Mouse (Mus musculus): Measurements from ENCODE around the gene Abi2. TPM values are rescaled to one million over a fixed set of nuclear protein-coding genes. Genes with fewer than 3 reads are reported as not detected.
"Not testable (repeated sequence)": the region's sequence is repeated elsewhere in the genome, so short reads cannot be mapped to it uniquely, and the experiment has no call there.

Gene Abi2
- total RNA-seq (2022): 100 to 1,000 TPM; 330 to 363 (median 340) TPM

- peak; percentile 87 for DNase-seq (ENCODE audit: low spot score in 2 of 2)
Measured at GRCm38 (mm10) chr1:60409168-60409828, at the start of gene Abi2. Gene Abi2 (plus strand): TSS chr1:60409619.

GRCm38 (mm10) chr1:60361626-60362025, 47.8 kb upstream of the Abi2 start:
- DNase-seq (ENCODE audit: low spot score in 2 of 2): no peak

- no peak for DNase-seq (ENCODE audit: low spot score in 2 of 2)
Measured at GRCm38 (mm10) chr1:60376556-60376955, 32.9 kb upstream of the Abi2 start.

GRCm38 (mm10) chr1:60381910-60382309, 27.5 kb upstream of the Abi2 start:
- DNase-seq (ENCODE audit: low spot score in 2 of 2): no peak

GRCm38 (mm10) chr1:60404848-60405247, 4.6 kb upstream of the Abi2 start:
- DNase-seq (ENCODE audit: low spot score in 2 of 2): no peak

- DNase-seq (ENCODE audit: low spot score in 2 of 2): no peak
Measured at GRCm38 (mm10) chr1:60408501-60409167, 785 bp upstream of the Abi2 start.

- DNase-seq (ENCODE audit: low spot score in 2 of 2): peak; percentile 36 to 46
Measured at GRCm38 (mm10) chr1:60409928-60410817, 754 bp downstream of the Abi2 start.

- no peak for DNase-seq (ENCODE audit: low spot score in 2 of 2)
Measured at GRCm38 (mm10) chr1:60416724-60417123, 7.3 kb downstream of the Abi2 start.

GRCm38 (mm10) chr1:60423882-60424281, 14.5 kb downstream of the Abi2 start:
- no peak for DNase-seq (ENCODE audit: low spot score in 2 of 2)

GRCm38 (mm10) chr1:60428341-60428740, 18.9 kb downstream of the Abi2 start:
- no peak for DNase-seq (ENCODE audit: low spot score in 2 of 2)

GRCm38 (mm10) chr1:60428932-60429331, 19.5 kb downstream of the Abi2 start:
- DNase-seq (ENCODE audit: low spot score in 2 of 2): no peak

GRCm38 (mm10) chr1:60431531-60431930, 22.1 kb downstream of the Abi2 start:
- no peak for DNase-seq (ENCODE audit: low spot score in 2 of 2)

- no peak for DNase-seq (ENCODE audit: low spot score in 2 of 2)
Measured at GRCm38 (mm10) chr1:60432497-60432896, 23.1 kb downstream of the Abi2 start.

- not testable (repeated sequence) for DNase-seq (ENCODE audit: low spot score in 2 of 2)
Measured at GRCm38 (mm10) chr1:60441438-60441837, 32.0 kb downstream of the Abi2 start.

- DNase-seq (ENCODE audit: low spot score in 2 of 2): no peak
Measured at GRCm38 (mm10) chr1:60447067-60447466, 37.6 kb downstream of the Abi2 start.

GRCm38 (mm10) chr1:60449896-60450295, 40.5 kb downstream of the Abi2 start:
- DNase-seq (ENCODE audit: low spot score in 2 of 2): no peak

GRCm38 (mm10) chr1:60460623-60461022, 51.2 kb downstream of the Abi2 start:
- DNase-seq (ENCODE audit: low spot score in 2 of 2): no peak

GRCm38 (mm10) chr1:60469491-60469890, 60.1 kb downstream of the Abi2 start:
- no peak for DNase-seq (ENCODE audit: low spot score in 2 of 2)

- DNase-seq (ENCODE audit: low spot score in 2 of 2): no peak
Measured at GRCm38 (mm10) chr1:60470541-60470940, 61.1 kb downstream of the Abi2 start.

GRCm38 (mm10) chr1:60481561-60481960, 72.1 kb downstream of the Abi2 start:
- no peak for DNase-seq (ENCODE audit: low spot score in 2 of 2)

- no peak for DNase-seq (ENCODE audit: low spot score in 2 of 2)
Measured at GRCm38 (mm10) chr1:60482881-60483280, 73.5 kb downstream of the Abi2 start.

GRCm38 (mm10) chr1:60485649-60486048, 76.2 kb downstream of the Abi2 start:
- DNase-seq (ENCODE audit: low spot score in 2 of 2): no peak

Data from layer of hippocampus, adult 8-10 months (tissue).